Mouse (Mus musculus): ENCODE data around the gene Mlst8.

GRCm38 (mm10) chr17:24502208-24502607 is 23.3 kb upstream of the Mlst8 start:
- peak; percentile 40 for TF ChIP-seq CTCF (IDR thresholded peaks at IDR 0.05; ENCODE audit: low read depth)
- TF ChIP-seq EP300 (IDR thresholded peaks at IDR 0.05; ENCODE audit: low read depth) = no peak

Data from liver, postnatal 0 days (tissue).